Mouse (Mus musculus) liver, adult 2 months (tissue): ENCODE measurements at regions not wholly inside any gene's neighbourhood (a gene's known extent, or its start where the extent isn't known, plus 50 kb on each side); places are given as distances from the start of the nearest gene placed in this dataset.

Experiments used
- DNase-seq: peaks from one replicate; pipeline ENCODE4 v3.0.0-alpha.2; 2011; ENCODE audit warnings: low read depth, low spot score; ENCODE audit errors: extremely low read depth
- H3K27ac ChIP-seq: fragments of 200-500 bp; replicated peaks from 2 replicates; pipeline ENCODE4 v1.5.1; 2012; ENCODE audit warnings: low read depth, mild to moderate bottlenecking, control low read depth, inconsistent platforms, low read length; ENCODE audit not compliant: insufficient read depth
- H3K27me3 ChIP-seq: fragments of 200-500 bp; 2 replicates; pipeline ENCODE4 v1.6.1; 2012; ENCODE audit warnings: mild to moderate bottlenecking, moderate library complexity, low read length, inconsistent platforms; ENCODE audit not compliant: control insufficient read depth, insufficient read depth
- H3K36me3 ChIP-seq: fragments of 200-500 bp; 2 replicates; pipeline ENCODE4 v1.6.1; 2012; ENCODE audit warnings: low read length, inconsistent platforms; ENCODE audit not compliant: control insufficient read depth, insufficient read depth
- H3K4me1 ChIP-seq: fragments of 200-500 bp; 2 replicates; pipeline ENCODE4 v1.6.1; 2011; ENCODE audit warnings: low read length; ENCODE audit not compliant: control insufficient read depth, insufficient read depth
- H3K4me3 ChIP-seq: fragments of 200-500 bp; 2 replicates; pipeline ENCODE4 v1.5.1; 2011; ENCODE audit warnings: low read depth, mild to moderate bottlenecking, control low read depth, low read length, moderate library complexity; ENCODE audit not compliant: insufficient read depth
- H3K79me2 ChIP-seq: fragments of 200-500 bp; 2 replicates; pipeline ENCODE4 v1.6.1; 2012; ENCODE audit warnings: inconsistent platforms, mild to moderate bottlenecking, low read length, moderate library complexity; ENCODE audit not compliant: control insufficient read depth, insufficient read depth
- H3K9ac ChIP-seq: fragments of 200-500 bp; 2 replicates; pipeline ENCODE4 v1.6.1; 2012; ENCODE audit warnings: low read depth, mild to moderate bottlenecking, control low read depth, inconsistent platforms, low read length
- CTCF ChIP-seq: fragments of 200-500 bp; IDR thresholded peaks from 2 replicates; pipeline ENCODE4 v1.5.1; 2011; ENCODE audit warnings: low read depth, low read length, control low read depth
- POLR2A ChIP-seq: fragments of 200-500 bp; IDR thresholded peaks from 2 replicates; pipeline ENCODE4 v1.6.1; 2011; ENCODE audit warnings: low read length, control low read depth; ENCODE audit not compliant: insufficient read depth; ENCODE audit errors: extremely low read depth
- WGBS: fragments of 180-500 bp; shearing (Covaris S2); methylation state at CpG from one replicate; pipeline ENCODE4 v1.1.7; 2018; 5-methylcytosine and 5-hydroxymethylcytosine counted together

DNA sequence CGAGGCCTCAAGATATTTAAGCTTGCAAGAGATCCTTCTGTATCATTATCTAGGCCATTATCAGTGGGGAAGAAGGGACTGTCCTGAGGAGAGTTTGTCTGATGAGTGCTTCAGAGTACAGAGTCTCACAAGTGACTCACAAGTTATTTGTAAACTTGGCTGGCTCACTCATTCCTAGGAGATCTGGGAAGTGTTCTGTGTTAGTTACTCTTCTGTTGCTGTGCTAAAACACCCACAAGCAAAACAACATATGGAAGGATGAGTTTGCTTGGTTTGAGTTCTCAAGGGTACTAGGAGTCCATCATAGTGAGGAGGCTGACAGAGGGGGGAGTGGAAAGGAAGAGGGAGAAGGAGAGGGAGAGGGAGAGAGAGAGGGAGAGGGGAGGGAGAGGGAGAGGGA lies 224.0 kb upstream of the Adamts16 start:
- 55% methylated on average over 1 of the region's 1 CpGs for WGBS
- Histone ChIP-seq H3K27ac (no peak overlapping the region), H3K4me3 (no peak overlapping the region), H3K36me3 (no peaks in the 10 kb centered on the region), H3K79me2 (no peaks in the 10 kb centered on the region), H3K27me3 (no peaks in the 10 kb centered on the region), H3K9ac (no peak overlapping the region), H3K4me1 (no peaks in the 10 kb centered on the region)
- TF ChIP-seq POLR2A: no peak
- TF ChIP-seq CTCF: no peak
- DNase-seq: no peak

DNA sequence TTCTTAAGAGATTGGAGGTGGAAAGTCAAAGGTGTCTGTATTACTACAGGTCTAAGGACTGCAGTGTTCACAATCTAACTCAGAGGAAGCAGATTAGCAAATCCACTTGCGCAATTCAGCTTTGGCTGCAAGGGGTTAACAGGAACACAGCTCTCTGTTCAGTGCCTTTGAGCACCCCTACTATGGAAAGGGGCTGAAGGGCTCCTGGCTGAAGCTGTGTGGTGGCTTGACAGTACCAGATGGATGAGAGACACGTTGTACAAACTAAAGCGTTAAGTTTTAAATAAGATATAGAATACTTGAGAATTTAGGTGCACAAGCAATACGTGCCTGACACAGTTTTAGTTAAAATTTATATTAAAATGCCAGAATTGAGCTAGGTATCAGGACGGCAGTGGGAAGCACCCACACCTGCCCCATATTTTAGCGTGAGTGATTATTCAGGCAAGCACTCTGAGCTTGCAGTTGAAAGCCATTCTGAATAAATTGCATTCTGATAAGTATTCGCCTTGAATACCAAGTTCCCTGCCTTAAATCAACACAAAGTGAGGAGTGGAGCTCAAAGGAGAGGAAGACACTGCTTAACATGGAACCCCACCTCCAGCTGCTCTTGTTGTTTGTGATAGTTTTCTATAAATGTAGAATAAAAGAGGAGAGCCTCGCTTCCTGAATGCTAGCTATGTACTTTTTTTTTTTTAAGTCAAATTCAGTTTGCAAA lies 223.1 kb upstream of the Adamts16 start:
- WGBS: 72% methylated on average over 8 of the region's 8 CpGs
- no peak for TF ChIP-seq POLR2A
- Histone ChIP-seq H3K4me3 (no peak overlapping the region), H3K9ac (no peak overlapping the region), H3K79me2 (no peaks in the 10 kb centered on the region), H3K36me3 (no peaks in the 10 kb centered on the region), H3K27ac (no peak overlapping the region), H3K27me3 (no peaks in the 10 kb centered on the region), H3K4me1 (no peaks in the 10 kb centered on the region)
- DNase-seq: no peak

DNA sequence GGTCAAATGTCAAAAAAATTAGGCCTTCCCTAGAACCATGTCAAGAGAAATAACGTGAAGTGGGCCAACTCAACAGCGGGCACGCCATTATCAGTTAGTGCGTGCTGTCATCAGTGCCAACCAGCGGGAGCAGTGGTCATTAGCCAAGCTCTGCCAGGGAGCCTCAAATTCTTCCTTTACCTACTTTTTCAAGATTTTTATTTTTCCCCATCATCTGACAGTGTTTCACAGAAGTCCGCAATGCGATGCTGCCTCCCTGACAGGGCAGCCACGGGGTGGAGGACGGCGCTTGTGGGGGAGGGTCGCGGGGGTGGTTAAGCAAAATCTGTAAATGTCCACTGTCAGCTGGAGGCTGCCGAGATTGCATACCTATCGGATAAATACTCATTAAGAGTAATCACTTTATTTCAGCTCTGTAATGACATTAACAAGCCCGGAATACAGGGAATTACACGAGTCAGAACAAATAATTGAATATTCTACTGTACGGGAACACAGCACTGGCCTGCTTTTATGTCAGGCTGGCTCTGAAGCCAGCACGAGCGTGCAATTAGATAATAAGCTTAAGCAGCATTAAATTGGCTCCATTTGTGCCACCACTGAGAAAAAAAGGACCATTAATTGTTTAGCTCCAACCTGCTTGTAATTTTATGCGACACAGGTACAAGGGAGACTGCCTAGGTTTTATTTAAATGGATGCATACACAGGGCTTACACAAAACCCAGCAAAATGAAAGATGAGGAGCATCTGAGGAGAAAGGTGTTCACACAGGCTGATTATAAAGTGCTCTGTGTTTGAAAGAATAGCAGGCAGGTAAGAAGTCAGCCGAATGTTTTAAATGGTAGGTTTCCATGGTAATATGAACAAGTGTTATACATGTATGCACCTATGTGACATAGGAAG lies 212.0 kb upstream of the Adamts16 start:
- 88% methylated on average over 21 of the region's 21 CpGs for WGBS
- H3K4me3 ChIP-seq: no peak overlapping the region
- H3K27ac ChIP-seq: no peak overlapping the region
- no peak for DNase-seq
- H3K36me3 ChIP-seq: no peaks in the 10 kb centered on the region
- H3K4me1 ChIP-seq: no peaks in the 10 kb centered on the region
- H3K79me2 ChIP-seq: no peaks in the 10 kb centered on the region
- no peak overlapping the region for H3K9ac ChIP-seq
- no peaks in the 10 kb centered on the region for H3K27me3 ChIP-seq
- no peak for TF ChIP-seq POLR2A
- TF ChIP-seq CTCF: no peak

DNA sequence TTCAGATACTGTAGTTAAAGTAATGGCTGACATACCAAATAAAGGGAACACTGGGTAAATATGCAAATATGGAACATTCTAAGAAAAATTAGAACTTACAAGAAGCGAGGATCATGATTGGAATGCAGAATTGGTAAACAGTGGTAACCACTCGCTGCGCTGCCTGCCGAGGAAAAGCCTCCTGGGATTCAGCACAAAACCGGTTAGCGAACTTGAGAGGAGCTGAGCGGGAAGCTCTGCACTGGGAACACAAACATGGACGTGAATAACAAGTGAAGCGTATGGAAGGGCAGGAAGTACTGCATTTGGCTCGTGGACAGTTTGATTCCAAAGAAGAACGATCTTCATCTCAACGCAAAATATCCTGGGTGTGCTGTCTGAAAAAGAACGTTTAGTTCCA lies 209.0 kb upstream of the Adamts16 start:
- H3K36me3 ChIP-seq: no peaks in the 10 kb centered on the region
- WGBS: 27% methylated on average over 13 of the region's 13 CpGs
- no peaks in the 10 kb centered on the region for H3K79me2 ChIP-seq
- no peaks in the 10 kb centered on the region for H3K4me1 ChIP-seq
- H3K27ac ChIP-seq: no peak overlapping the region
- DNase-seq: no peak
- H3K27me3 ChIP-seq: no peaks in the 10 kb centered on the region
- no peak for TF ChIP-seq POLR2A
- no peak for TF ChIP-seq CTCF
- H3K4me3 ChIP-seq: no peak overlapping the region
- H3K9ac ChIP-seq: no peak overlapping the region

DNA sequence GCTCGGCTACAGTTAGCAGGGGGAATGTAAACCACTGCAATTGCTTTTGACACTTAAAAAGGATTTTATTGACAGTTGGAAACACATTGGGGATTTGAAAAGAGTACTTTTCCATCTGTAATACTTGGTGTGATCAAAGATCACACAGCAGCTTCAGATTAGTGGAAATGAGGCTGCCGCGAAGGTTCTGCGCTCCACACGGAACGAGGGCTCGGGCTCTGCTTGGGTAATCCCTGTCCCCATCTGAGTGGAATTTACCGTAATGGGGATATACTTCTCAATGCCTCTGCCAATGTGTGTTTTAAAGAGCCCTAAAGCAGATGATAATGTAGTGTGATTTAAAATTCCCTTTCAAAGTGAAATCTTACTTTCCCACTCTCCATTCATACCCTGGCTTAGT lies 194.4 kb upstream of the Adamts16 start:
- DNase-seq: no peak
- TF ChIP-seq CTCF (no peak), POLR2A (no peak)
- H3K27ac ChIP-seq: no peak overlapping the region
- no peaks in the 10 kb centered on the region for H3K36me3 ChIP-seq
- no peaks in the 10 kb centered on the region for H3K27me3 ChIP-seq
- no peaks in the 10 kb centered on the region for H3K79me2 ChIP-seq
- H3K4me1 ChIP-seq: no peaks in the 10 kb centered on the region
- H3K4me3 ChIP-seq: no peak overlapping the region
- H3K9ac ChIP-seq: no peak overlapping the region
- WGBS: 86% methylated on average over 8 of the region's 8 CpGs
